Mouse (Mus musculus) activated CD4-positive, CD25-positive, alpha-beta regulatory T cell, adult 4 months (primary cell): Measurements from ENCODE around the gene Dis3l2. TPM values are rescaled to one million over a fixed set of nuclear protein-coding genes. Genes with fewer than 3 reads are reported as not detected.

Source experiments
- ATAC-seq: one replicate; pipeline ENCODE4 v1.8.0; 2017
- polyA plus RNA-seq, 2 experiments: library from polyadenylated mRNA; unstranded; fragments of 100-300 nt; shearing (Covaris generic); gene quantifications; one replicate each; pipeline ENCODE4 v1.2.1; 2017

Gene Dis3l2
- polyA plus RNA-seq, 2 experiments from 2014 or later = 18.9 to 20.4 TPM

- ATAC-seq = no peak
Measured at GRCm38 (mm10) chr1:87012606-87013005, 309.0 kb downstream of the Dis3l2 start.

GRCm38 (mm10) chr1:87020714-87021113, 317.1 kb downstream of the Dis3l2 start:
- ATAC-seq = no peak

- no peak for ATAC-seq
Measured at GRCm38 (mm10) chr1:87021584-87021983, 318.0 kb downstream of the Dis3l2 start.

DNA sequence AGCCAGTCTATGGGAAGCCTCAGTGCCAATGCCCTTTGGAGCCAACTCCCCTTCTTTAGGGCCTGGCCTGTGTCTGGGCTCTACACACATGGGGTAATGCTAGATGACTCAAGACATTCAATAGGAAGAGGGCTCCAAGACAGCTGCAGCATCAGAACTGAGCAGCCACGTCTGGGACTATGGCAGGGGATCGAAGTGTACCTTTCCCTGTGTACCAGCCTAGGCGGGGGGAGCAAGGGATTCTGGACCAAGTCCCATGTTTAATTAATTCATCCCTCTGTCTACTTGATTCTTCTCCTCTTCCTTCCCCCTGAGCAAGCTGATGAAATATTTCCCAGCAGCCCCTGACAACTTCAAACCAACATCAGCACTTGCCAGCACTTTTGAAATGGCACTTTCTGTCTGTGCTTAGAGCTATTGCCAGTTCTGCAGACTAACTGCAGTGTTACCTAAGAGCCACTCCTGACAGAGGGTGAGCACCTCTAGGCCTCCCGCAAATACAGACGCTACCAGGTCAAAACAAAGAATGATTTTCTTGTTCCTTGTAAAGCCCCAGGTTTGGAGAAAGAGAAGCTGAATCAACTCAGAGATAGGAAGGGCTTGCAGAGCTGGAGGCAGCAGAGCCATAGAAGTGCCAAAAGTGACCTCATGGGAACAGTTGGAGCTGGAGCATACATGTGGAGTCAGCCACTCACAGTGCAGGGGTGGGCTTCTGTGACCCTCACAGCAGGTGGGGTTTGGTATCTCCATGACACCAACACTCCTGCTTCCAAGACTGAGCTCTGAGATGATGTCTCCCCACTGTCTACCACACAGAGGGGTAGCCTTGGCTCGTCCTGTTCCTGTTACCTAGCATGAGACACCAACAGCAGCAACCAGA, 319.9 kb downstream of the Dis3l2 start:
- ATAC-seq = no peak

- ATAC-seq = no peak
Measured at GRCm38 (mm10) chr1:87025021-87025420, 321.4 kb downstream of the Dis3l2 start.

DNA sequence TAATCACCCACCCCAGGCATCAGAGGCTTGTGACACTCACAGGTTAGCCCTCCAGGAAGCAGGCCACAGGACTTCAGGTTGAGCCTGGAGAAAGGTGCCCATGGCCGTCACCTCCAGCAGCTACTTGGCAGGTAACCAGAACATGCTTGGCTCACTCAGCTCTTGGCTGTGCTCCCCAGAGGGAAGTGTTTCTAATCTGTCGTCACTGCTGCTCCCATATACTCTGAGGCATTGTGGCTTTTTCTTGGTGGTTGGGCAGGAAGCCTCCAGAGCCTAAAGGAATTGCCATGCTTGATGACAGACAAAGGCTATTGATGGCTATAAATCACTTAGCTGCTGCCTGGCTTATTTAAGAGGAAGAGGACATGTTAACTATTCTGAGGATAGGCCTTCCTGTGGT, 325.2 kb downstream of the Dis3l2 start:
- no peak for ATAC-seq

DNA sequence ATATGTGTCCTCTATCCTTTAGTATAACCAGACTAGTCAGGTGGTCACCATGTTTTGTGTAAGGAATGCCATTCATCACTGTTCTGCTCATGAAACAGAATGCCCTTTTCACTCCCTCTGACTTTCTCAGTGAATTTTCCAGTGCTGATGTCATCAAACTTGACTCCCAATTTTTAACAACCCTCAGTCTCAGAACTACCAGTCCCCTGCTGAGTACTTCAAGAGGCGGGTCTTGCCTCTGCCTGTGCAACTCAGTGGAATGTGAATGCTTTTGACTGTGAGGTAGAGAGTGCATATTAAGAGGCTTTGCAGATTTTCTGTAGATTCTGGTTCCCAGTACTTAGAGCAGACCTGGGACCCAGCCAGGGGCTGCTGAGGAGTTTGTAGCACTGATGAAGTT, 327.0 kb downstream of the Dis3l2 start:
- no peak for ATAC-seq

- no peak for ATAC-seq
Measured at GRCm38 (mm10) chr1:87032466-87032865, 328.9 kb downstream of the Dis3l2 start.

DNA sequence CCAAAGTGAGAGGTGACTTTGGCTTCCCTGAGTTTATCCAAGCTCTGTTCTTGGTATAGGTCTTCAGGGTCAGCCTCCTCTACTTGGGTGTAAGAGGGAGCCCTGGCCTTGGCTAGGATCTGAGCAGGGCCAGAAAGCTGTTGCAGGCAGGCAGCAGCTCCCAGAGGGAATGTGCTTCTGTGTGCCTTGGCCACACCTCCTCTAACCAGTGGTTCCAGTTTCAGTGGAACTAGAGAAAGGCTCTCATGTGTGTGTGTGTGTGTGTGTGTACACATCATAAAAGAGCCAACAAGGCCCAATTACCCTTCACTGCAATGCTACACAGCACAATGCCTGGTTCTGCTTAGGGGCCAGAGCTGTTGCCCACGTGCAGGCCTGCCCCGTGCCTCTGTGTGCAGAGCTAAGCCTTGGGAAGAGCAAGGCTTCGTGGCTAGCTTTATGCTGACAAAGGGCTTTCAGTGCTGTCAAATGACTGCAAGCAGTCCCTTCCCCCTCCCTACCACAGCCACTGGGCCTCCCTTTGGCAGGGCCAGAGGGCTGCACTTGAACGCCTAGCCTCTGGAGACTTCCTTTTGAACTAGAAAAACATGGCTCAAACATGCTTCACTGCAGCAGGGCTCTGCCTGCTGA, 332.0 kb downstream of the Dis3l2 start:
- no peak for ATAC-seq

- no peak for ATAC-seq
Measured at GRCm38 (mm10) chr1:87036334-87036733, 332.7 kb downstream of the Dis3l2 start.

- ATAC-seq = no peak
Measured at GRCm38 (mm10) chr1:87038477-87039070, 335.0 kb downstream of the Dis3l2 start.

GRCm38 (mm10) chr1:87041119-87041518, 337.5 kb downstream of the Dis3l2 start:
- no peak for ATAC-seq

- ATAC-seq = no peak
Measured at GRCm38 (mm10) chr1:87041814-87042438, 338.3 kb downstream of the Dis3l2 start.

DNA sequence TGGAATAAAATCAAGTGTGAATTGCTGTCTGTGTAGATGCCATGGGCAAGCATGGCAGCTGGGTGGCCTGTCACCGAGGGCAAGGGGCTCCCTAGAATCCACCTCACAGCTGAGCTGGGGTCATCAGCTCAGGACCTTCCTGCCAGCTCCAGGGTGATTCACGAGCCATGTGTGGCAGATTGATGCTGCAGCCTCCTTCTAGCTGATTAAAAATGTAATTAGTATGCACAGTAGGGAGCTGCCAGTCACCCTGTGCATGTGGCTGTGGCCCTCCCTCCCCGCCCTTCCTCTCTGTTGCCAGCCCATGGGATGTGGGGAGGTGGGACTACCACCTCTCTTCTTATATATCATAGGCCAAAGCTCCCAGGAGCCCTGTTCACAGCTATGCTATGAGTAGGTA, 346.5 kb downstream of the Dis3l2 start:
- ATAC-seq = no peak

DNA sequence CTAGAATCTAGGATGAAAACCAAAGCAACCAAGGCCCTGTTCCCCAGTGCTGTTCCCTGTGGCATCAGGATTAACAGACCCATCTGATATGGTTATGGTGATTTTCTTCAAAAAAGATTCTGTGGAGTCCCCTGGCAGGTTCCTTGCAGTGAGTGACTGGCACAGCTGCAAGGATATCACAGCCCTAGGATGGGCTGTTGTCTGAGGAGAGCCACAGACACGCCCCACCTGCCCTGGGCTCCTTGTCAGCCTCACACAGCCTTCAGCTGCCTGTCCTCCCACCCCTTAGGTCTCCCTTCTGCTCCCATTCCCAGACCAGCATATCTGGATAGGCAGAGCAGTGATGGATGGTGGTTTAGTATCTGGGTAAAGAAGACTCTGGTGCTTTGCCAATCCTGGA, 347.1 kb downstream of the Dis3l2 start:
- ATAC-seq = no peak

- ATAC-seq = no peak
Measured at GRCm38 (mm10) chr1:87051369-87051768, 347.8 kb downstream of the Dis3l2 start.

- no peak for ATAC-seq
Measured at GRCm38 (mm10) chr1:87057075-87057474, 353.5 kb downstream of the Dis3l2 start.

GRCm38 (mm10) chr1:87059042-87059665, 355.5 kb downstream of the Dis3l2 start:
- no peak for ATAC-seq

DNA sequence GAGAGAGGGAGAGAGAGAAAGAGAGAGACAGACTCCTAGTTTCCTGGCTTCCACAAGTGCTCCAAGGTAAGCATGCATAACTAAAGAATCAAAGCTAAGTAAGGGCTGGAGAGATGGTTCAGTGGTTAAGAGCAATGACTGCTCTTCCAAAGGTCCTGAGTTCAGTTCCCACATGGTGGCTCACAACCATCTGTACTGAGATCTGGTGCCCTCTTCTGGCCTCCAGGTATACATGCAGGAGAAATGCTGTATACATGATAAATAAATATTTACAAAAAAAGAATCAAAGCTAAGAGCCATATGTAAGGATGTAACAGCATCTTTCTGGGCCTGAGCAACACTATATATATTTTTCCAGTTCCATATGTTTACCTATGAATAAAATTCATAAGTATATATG, 357.3 kb downstream of the Dis3l2 start:
- ATAC-seq = no peak

GRCm38 (mm10) chr1:87070720-87071119, 367.1 kb downstream of the Dis3l2 start:
- ATAC-seq = no peak

DNA sequence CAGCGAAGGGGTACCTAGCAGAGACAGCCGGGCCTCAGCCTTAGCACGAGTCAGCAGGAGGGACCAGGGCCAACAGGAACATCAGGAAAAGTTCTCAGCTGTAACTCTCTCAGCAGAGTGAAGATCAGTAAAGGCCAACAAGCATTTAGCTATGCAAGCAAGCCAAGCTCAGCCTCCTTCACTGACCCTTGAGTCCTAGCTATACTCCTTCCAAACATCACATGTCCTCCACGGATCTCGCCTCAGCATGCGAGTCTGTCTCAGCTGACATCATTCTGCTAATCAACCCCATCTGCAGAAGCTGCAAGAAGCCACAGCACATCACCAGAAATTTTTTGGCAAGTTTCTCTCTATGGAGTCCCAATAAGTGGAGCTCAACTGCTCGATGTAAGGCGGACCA, 370.2 kb downstream of the Dis3l2 start:
- ATAC-seq = no peak

GRCm38 (mm10) chr1:87086196-87086595, 382.6 kb downstream of the Dis3l2 start:
- ATAC-seq = no peak

- no peak for ATAC-seq
Measured at GRCm38 (mm10) chr1:87086964-87087363, 383.4 kb downstream of the Dis3l2 start.
